Mouse (Mus musculus) midbrain, embryonic 13.5 days (tissue): ENCODE results near the gene Timeless. TPM values are rescaled to one million over a fixed set of nuclear protein-coding genes. Genes with fewer than 3 reads are reported as not detected.
A peak's percentile ranks its signal among the peaks of the same experiment; 100 is the strongest.

Experiments used
- ATAC-seq: fragments of 200-750 bp; cut with Nextera tagmentation; 2 replicates; pipeline ENCODE4 v1.8.0; 2017; ENCODE audit warnings: mild to moderate bottlenecking, moderate TSS enrichment, moderate library complexity
- H3K27ac ChIP-seq: fragments of 300-500 bp; sonication (generic); 2 replicates; pipeline ENCODE4 v1.5.1; 2015; ENCODE audit warnings: inconsistent platforms, mild to moderate bottlenecking, moderate library complexity
- H3K27me3 ChIP-seq: fragments of 300-500 bp; sonication (generic); 2 replicates; pipeline ENCODE4 v1.6.1; 2015; ENCODE audit warnings: mild to moderate bottlenecking, inconsistent platforms
- H3K36me3 ChIP-seq: fragments of 300-500 bp; sonication (generic); 2 replicates; pipeline ENCODE4 v1.6.1; 2015; ENCODE audit warnings: mild to moderate bottlenecking, inconsistent platforms
- H3K4me1 ChIP-seq: fragments of 300-500 bp; sonication (generic); replicated peaks from 2 replicates; pipeline ENCODE4 v1.6.1; 2015; ENCODE audit warnings: inconsistent platforms
- H3K4me2 ChIP-seq: fragments of 300-500 bp; sonication (generic); replicated peaks from 2 replicates; pipeline ENCODE4 v1.6.1; 2015; ENCODE audit warnings: moderate library complexity, mild to moderate bottlenecking, inconsistent platforms
- H3K4me3 ChIP-seq: fragments of 300-500 bp; sonication (generic); replicated peaks from 2 replicates; pipeline ENCODE4 v1.5.1; 2015; ENCODE audit warnings: mild to moderate bottlenecking, inconsistent platforms
- H3K9ac ChIP-seq: fragments of 300-500 bp; sonication (generic); replicated peaks from 2 replicates; pipeline ENCODE4 v1.6.1; 2015; ENCODE audit warnings: mild to moderate bottlenecking, inconsistent platforms
- H3K9me3 ChIP-seq: fragments of 300-500 bp; sonication (generic); 2 replicates; pipeline ENCODE4 v1.6.1; 2016; ENCODE audit warnings: mild to moderate bottlenecking, inconsistent platforms
- WGBS: fragments of 180-500 bp; shearing (Covaris S2); methylation state at CpG from one replicate; pipeline ENCODE4 v1.1.7; 2015; 5-methylcytosine and 5-hydroxymethylcytosine counted together
- polyA plus RNA-seq: library from polyadenylated mRNA; unstranded; fragments of >200 nt; fragmentation: Nextera tagmentation; extraction: Ambion mirVana; gene quantifications from 2 replicates; pipeline ENCODE4 v1.2.1, GENCODE M21; 2015

Gene Timeless
- polyA plus RNA-seq, 1 experiment from 2014 or later, result 28.6 TPM

DNA sequence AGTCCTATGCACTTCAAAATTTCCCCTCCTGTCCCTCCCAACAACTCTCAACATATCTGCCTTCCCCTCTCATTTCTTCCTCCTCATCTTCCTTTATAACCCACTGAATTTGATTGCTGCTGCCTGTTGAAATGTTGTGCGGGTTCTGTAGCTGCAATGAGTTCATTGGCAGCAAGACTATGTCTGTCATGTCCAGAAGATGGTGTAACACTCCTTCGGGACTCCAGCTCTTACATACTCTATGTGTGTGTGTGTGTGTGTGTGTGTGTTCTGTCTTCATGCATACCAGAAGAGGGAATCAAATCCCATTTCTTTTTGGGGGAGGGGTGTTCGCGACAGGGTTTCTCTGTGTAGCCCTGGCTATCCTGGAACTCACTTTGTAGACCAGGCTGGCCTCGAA lies 16.9 kb upstream of the Timeless start:
- H3K27ac ChIP-seq, result no peak overlapping the region
- no peak for ATAC-seq
- H3K4me2 ChIP-seq, result no peak overlapping the region
- H3K4me1 ChIP-seq, result peaks cover 20% of the 10 kb centered on the region
- H3K4me3 ChIP-seq, result no peak overlapping the region
- no peaks in the 10 kb centered on the region for H3K36me3 ChIP-seq
- 91% methylated on average over 5 of the region's 5 CpGs for WGBS
- peaks cover 5% of the 10 kb centered on the region for H3K27me3 ChIP-seq
- no peaks in the 10 kb centered on the region for H3K9me3 ChIP-seq
- H3K9ac ChIP-seq, result no peak overlapping the region

DNA sequence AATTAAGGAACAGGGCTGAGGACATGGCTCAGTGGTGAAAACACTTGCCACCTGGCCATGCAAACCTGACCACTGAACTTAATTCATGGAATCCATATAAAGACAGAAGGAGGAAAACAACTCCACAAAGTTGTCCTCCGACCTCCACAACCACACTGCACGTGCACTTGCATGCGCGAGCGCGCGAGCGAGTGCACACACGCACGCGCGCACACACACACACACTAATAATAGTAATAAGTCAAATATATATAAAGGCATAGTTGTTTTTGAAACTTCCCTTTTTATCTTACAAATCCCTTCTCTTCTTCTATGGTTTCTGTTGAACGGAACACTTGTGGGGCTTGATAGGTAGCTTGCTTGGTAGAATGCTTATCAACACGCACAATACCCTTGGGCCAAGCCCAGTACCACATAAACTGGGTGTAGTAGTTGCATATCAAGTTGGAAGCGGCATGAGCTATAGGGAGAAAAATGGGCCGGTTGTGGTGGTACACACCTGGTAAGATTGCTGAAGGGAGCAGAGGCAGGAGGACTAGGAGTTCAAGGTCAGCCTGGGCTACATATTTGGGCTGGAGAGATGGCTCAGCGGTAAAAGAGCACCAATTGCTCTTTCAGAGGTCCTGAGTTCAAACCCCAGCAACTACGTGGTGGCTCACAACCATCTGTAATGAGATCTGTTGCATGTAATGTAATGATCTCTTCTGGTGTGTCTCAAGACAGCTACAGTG lies 13.3 kb upstream of the Timeless start:
- no peaks in the 10 kb centered on the region for H3K36me3 ChIP-seq
- no peak overlapping the region for H3K9ac ChIP-seq
- WGBS, result 95% methylated on average over 18 of the region's 18 CpGs
- H3K27me3 ChIP-seq, result peaks cover 7% of the 10 kb centered on the region
- no peak overlapping the region for H3K27ac ChIP-seq
- H3K4me2 ChIP-seq, result no peak overlapping the region
- H3K9me3 ChIP-seq, result no peaks in the 10 kb centered on the region
- no peak overlapping the region for H3K4me3 ChIP-seq
- ATAC-seq, result no peak
- H3K4me1 ChIP-seq, result no peaks in the 10 kb centered on the region

- no peak overlapping the region for H3K9ac ChIP-seq
- ATAC-seq, result no peak
- H3K36me3 ChIP-seq, result no peaks in the 10 kb centered on the region
- 69% methylated on average over 16 of the region's 16 CpGs for WGBS
- no peak overlapping the region for H3K4me2 ChIP-seq
- no peaks in the 10 kb centered on the region for H3K9me3 ChIP-seq
- H3K4me1 ChIP-seq, result peaks cover 13% of the 10 kb centered on the region
- H3K27me3 ChIP-seq, result peaks cover 3% of the 10 kb centered on the region; the same call in 1 of the 2 replicates
- no peak overlapping the region for H3K4me3 ChIP-seq
- H3K27ac ChIP-seq, result no peak overlapping the region
Observed at GRCm38 (mm10) chr10:128221533-128222286, 10.2 kb upstream of the Timeless start.

DNA sequence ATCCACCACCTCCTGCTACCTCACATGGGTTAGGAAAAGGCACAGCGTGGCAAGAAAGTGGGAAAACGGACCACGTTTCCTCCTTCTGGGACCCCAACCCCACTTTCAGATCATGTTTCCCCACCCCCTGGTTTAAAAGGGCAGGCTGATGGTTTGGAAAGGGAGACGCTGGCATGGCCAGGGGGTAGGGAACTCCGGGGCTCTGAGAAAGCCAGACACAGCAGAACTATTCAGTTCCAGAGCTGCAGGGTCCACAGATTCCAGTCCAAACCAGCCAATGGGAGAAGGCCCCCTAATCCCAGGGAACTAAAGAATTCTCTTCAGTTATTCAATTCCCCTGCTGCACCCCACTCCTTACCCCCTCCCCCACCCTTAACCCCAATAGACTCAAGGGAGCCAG lies 6.8 kb upstream of the Timeless start:
- Histone ChIP-seq H3K9ac (0 out of 2 replicates have a peak overlapping the region, but pooled peaks have one; percentile 4), H3K4me3 (no peak overlapping the region), H3K27me3 (peaks cover 3% of the 10 kb centered on the region; the same call in 1 of the 2 replicates), H3K4me2 (no peak overlapping the region), H3K36me3 (no peaks in the 10 kb centered on the region), H3K4me1 (peaks cover 13% of the 10 kb centered on the region), H3K9me3 (no peaks in the 10 kb centered on the region), H3K27ac (no peak overlapping the region)
- ATAC-seq, result no peak
- 42% methylated on average over 5 of the region's 5 CpGs for WGBS

DNA sequence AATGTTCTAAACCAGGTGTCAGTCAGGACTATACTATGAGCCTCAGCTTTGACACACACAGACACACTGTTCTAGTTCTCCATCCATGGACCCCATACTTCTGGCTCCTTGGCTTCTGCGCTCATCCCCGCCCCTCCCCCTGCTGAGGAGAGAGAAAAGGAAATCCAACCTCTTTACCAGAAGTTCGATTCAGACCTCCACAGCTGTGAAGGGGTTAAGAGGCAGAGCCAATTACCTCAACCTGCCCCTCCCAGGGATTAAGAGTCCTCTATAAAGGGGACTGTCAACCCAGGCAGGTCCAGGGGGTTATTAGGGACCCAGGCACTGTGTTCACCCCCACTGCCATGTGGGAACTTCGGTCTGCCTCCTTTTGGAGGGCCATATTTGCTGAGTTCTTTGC lies 6.3 kb upstream of the Timeless start, which contains the start of gene Mip:
Mip (plus strand) TSS at position 301 of the 400 bp plus-strand sequence.
- H3K27ac ChIP-seq, result no peak within 1 kb of the TSS
- H3K4me1 ChIP-seq, result peaks cover 13% of the 10 kb centered on the region
- peak within 1 kb of the TSS; percentile 4; the same call in 1 of the 2 replicates for H3K9ac ChIP-seq
- no peak within 1 kb of the TSS for H3K4me2 ChIP-seq
- 29% methylated on average over 4 of the region's 4 CpGs for WGBS
- no peaks in the 10 kb centered on the region for H3K36me3 ChIP-seq
- no peak for ATAC-seq
- no peaks in the 10 kb centered on the region for H3K9me3 ChIP-seq
- peaks cover 3% of the 10 kb centered on the region; the same call in 1 of the 2 replicates for H3K27me3 ChIP-seq
- H3K4me3 ChIP-seq, result no peak within 1 kb of the TSS

DNA sequence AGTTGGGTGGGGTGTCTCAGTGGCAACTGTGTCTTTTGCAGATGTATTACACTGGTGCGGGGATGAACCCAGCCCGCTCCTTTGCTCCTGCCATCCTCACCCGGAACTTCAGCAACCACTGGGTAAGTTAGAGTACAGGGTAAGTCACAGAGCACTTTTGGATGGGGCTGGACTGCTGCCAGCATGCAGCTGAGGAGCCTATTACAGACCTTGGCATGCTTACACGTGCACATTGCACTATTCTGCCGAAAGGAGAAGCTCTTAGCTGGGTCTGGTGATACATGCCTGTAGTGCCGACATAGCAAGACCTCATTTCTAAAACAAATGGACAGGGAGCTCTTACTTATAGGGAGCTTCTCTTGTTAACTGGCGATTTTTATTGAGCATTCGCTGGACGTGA lies 4.3 kb upstream of the Timeless start:
- H3K4me1 ChIP-seq, result peaks cover 21% of the 10 kb centered on the region
- H3K27ac ChIP-seq, result no peak overlapping the region
- H3K36me3 ChIP-seq, result no peaks in the 10 kb centered on the region
- H3K4me2 ChIP-seq, result no peak overlapping the region
- no peaks in the 10 kb centered on the region for H3K27me3 ChIP-seq
- no peak overlapping the region for H3K4me3 ChIP-seq
- no peaks in the 10 kb centered on the region for H3K9me3 ChIP-seq
- no peak for ATAC-seq
- WGBS, result 84% methylated on average over 9 of the region's 9 CpGs
- H3K9ac ChIP-seq, result no peak overlapping the region

DNA sequence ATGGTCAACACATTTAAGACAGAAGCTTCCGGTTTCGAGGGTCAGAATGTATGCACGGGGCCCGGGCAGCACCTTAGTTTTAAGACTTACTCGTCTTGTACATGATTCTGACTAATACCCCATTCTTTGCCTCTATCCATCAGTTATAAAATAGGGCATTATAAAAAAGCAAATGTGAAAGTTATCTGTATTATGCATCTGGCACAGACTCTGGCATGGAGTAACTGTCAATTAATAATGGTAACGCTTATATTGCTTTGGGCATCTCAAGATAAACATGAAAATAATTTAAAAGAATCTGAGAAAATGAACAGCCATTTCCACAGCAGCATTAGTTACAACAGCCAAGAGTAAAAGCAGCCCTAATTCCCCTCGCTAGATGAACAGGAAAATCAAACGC lies 3.9 kb upstream of the Timeless start:
- Histone ChIP-seq H3K4me1 (peaks cover 25% of the 10 kb centered on the region), H3K27me3 (no peaks in the 10 kb centered on the region), H3K9me3 (no peaks in the 10 kb centered on the region), H3K27ac (no peak overlapping the region), H3K4me2 (no peak overlapping the region), H3K4me3 (no peak overlapping the region), H3K36me3 (no peaks in the 10 kb centered on the region), H3K9ac (no peak overlapping the region)
- WGBS, result 93% methylated on average over 8 of the region's 8 CpGs
- no peak for ATAC-seq

GRCm38 (mm10) chr10:128230582-128230981 lies 1.3 kb upstream of the Timeless start:
- H3K27ac ChIP-seq, result no peak overlapping the region
- H3K36me3 ChIP-seq, result no peaks in the 10 kb centered on the region
- H3K9ac ChIP-seq, result no peak overlapping the region
- no peak overlapping the region for H3K4me2 ChIP-seq
- H3K4me1 ChIP-seq, result peaks cover 18% of the 10 kb centered on the region
- WGBS, result 81% methylated on average over 12 of the region's 12 CpGs
- H3K4me3 ChIP-seq, result no peak overlapping the region
- H3K27me3 ChIP-seq, result no peaks in the 10 kb centered on the region
- H3K9me3 ChIP-seq, result no peaks in the 10 kb centered on the region
- no peak for ATAC-seq

GRCm38 (mm10) chr10:128231146-128231545 lies 719 bp upstream of the Timeless start:
- H3K4me3 ChIP-seq, result peak overlapping the region; percentile 68
- no peak for ATAC-seq
- no peak overlapping the region for H3K27ac ChIP-seq
- H3K4me1 ChIP-seq, result peaks cover 13% of the 10 kb centered on the region
- H3K36me3 ChIP-seq, result no peaks in the 10 kb centered on the region
- peak overlapping the region; percentile 70 for H3K4me2 ChIP-seq
- no peaks in the 10 kb centered on the region for H3K27me3 ChIP-seq
- no peaks in the 10 kb centered on the region for H3K9me3 ChIP-seq
- 0 out of 2 replicates have a peak overlapping the region, but pooled peaks have one; percentile 48 for H3K9ac ChIP-seq
- WGBS, result 23% methylated on average over 5 of the region's 5 CpGs

DNA sequence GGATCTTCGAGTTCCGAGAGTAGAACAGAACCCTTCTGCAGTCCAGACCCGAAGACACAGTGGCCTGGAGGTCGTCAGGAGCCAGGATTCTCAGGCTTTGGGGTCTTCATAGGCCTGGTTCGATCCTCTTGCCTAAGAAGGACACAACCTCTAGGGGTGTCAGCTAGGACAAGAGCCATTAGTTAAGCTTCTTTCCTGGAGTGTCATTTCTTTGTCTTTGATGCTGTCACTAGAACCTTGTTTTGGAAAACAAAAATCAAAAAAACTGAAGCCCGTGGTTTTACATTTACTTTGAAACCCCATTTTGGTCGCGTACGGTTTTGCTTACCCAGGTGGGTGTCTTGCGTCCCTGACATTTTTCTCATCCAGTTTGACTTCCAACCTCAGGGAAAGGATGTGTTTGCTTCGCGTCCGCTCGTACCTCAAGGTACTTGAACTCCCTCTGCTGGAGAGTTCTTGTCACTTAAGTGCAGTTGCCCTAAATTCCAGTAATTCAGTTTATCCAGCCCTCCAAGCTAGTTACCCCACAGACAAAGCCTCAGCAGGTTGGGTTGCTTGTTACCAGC lies 638 bp downstream of the Timeless start:
- Histone ChIP-seq H3K36me3 (no peaks in the 10 kb centered on the region), H3K27ac (peak overlapping the region; percentile 92), H3K4me1 (peaks cover 13% of the 10 kb centered on the region), H3K4me3 (peak overlapping the region; percentile 68), H3K9ac (peak overlapping the region; percentile 82), H3K4me2 (peak overlapping the region; percentile 70), H3K9me3 (no peaks in the 10 kb centered on the region), H3K27me3 (no peaks in the 10 kb centered on the region)
- ATAC-seq, result peak; percentile 31
- under 1% methylated on average over 14 of the region's 14 CpGs for WGBS

DNA sequence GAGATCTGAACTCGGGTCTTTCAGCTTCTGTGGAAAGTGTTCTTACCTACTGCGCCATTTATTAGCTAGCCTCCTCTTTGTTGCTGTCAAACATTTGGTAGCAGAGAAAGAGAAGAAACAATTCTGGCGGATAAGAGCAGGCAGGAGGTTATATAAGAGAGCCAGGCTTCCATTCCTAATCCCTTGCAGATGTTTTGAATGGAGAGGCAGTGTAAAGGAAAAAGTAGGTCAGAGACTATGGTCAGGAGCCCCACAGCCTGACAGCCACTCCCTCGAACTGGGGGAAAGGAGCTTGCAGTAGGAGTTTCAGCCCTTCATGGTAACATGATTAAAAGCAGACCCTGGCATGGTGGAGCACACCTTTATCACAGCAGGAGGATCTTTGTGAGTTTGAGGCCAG lies 4.5 kb downstream of the Timeless start:
- 43% methylated on average over 4 of the region's 4 CpGs for WGBS
- H3K27ac ChIP-seq, result no peak overlapping the region
- no peak overlapping the region for H3K4me3 ChIP-seq
- no peaks in the 10 kb centered on the region for H3K9me3 ChIP-seq
- no peak overlapping the region for H3K9ac ChIP-seq
- H3K27me3 ChIP-seq, result no peaks in the 10 kb centered on the region
- peaks cover 16% of the 10 kb centered on the region for H3K4me1 ChIP-seq
- H3K36me3 ChIP-seq, result peaks cover 15% of the 10 kb centered on the region
- no peak overlapping the region for H3K4me2 ChIP-seq
- no peak for ATAC-seq
